Mouse (Mus musculus): Measurements from ENCODE around the gene Tbc1d8.

- TF ChIP-seq POLR2A (IDR thresholded peaks at IDR 0.05; ENCODE audit: insufficient read depth, low read depth, low read length) (no peak), CTCF (IDR thresholded peaks at IDR 0.05; ENCODE audit: insufficient read depth, low read depth, low read length) (no peak)
These were observed 147.5 kb downstream of the Tbc1d8 start for GRCm38 (mm10) chr1:39330857-39331594.
